Mouse (Mus musculus) midbrain, embryonic 12.5 days (tissue): ENCODE results near the gene Mllt10. TPM values are rescaled to one million over a fixed set of nuclear protein-coding genes. Genes with fewer than 3 reads are reported as not detected.

ENCODE experiments used
- ATAC-seq: fragments of 200-750 bp; cut with Nextera tagmentation; 2 replicates; pipeline ENCODE4 v1.8.0; 2017; ENCODE audit warnings: low read depth, moderate TSS enrichment, moderate library complexity; ENCODE audit not compliant: low FRiP score
- H3K27ac ChIP-seq: fragments of 300-500 bp; sonication (generic); replicated peaks from 2 replicates; pipeline ENCODE4 v1.5.1; 2016; ENCODE audit warnings: mild to moderate bottlenecking
- H3K27me3 ChIP-seq: fragments of 300-500 bp; sonication (generic); 2 replicates; pipeline ENCODE4 v1.6.1; 2016; ENCODE audit warnings: mild to moderate bottlenecking
- H3K36me3 ChIP-seq: fragments of 300-500 bp; sonication (generic); 2 replicates; pipeline ENCODE4 v1.6.1; 2016
- H3K4me1 ChIP-seq: fragments of 300-500 bp; sonication (generic); 2 replicates; pipeline ENCODE4 v1.6.1; 2016
- H3K4me2 ChIP-seq: fragments of 300-500 bp; sonication (generic); replicated peaks from 2 replicates; pipeline ENCODE4 v1.6.1; 2016; ENCODE audit warnings: mild to moderate bottlenecking, moderate library complexity
- H3K4me3 ChIP-seq: fragments of 300-500 bp; sonication (generic); 2 replicates; pipeline ENCODE4 v1.5.1; 2016; ENCODE audit warnings: mild to moderate bottlenecking
- H3K9ac ChIP-seq: fragments of 300-500 bp; sonication (generic); replicated peaks from 2 replicates; pipeline ENCODE4 v1.6.1; 2016; ENCODE audit warnings: mild to moderate bottlenecking, moderate library complexity
- H3K9me3 ChIP-seq: fragments of 300-500 bp; sonication (generic); 2 replicates; pipeline ENCODE4 v1.6.1; 2016; ENCODE audit warnings: mild to moderate bottlenecking
- WGBS: fragments of 180-500 bp; shearing (Covaris S2); methylation state at CpG from one replicate; pipeline ENCODE4 v1.1.7; 2016; 5-methylcytosine and 5-hydroxymethylcytosine counted together
- polyA plus RNA-seq: library from polyadenylated mRNA; unstranded; fragments of >200 nt; fragmentation: Nextera tagmentation; extraction: Ambion mirVana; gene quantifications from 2 replicates; pipeline ENCODE4 v1.2.1, GENCODE M21; 2016

Mllt10 gene
- polyA plus RNA-seq, 1 experiment from 2014 or later, result 64.9 TPM

GRCm38 (mm10) chr2:18139646-18140045 lies 84.6 kb downstream of the Mllt10 start:
- 98% methylated on average over 5 of the region's 5 CpGs for WGBS
- H3K27me3 ChIP-seq, result no peaks in the 10 kb centered on the region
- no peak for ATAC-seq
- no peak overlapping the region for H3K4me2 ChIP-seq
- no peak overlapping the region for H3K27ac ChIP-seq
- H3K9ac ChIP-seq, result no peak overlapping the region
- H3K36me3 ChIP-seq, result peaks cover 43% of the 10 kb centered on the region
- no peaks in the 10 kb centered on the region for H3K9me3 ChIP-seq
- H3K4me3 ChIP-seq, result no peak overlapping the region
- H3K4me1 ChIP-seq, result no peaks in the 10 kb centered on the region

- no peaks in the 10 kb centered on the region for H3K9me3 ChIP-seq
- no peak overlapping the region for H3K4me2 ChIP-seq
- no peak overlapping the region for H3K27ac ChIP-seq
- 97% methylated on average over 3 of the region's 3 CpGs for WGBS
- H3K9ac ChIP-seq, result no peak overlapping the region
- no peak for ATAC-seq
- peaks cover 29% of the 10 kb centered on the region for H3K36me3 ChIP-seq
- no peak overlapping the region for H3K4me3 ChIP-seq
- H3K27me3 ChIP-seq, result no peaks in the 10 kb centered on the region
- H3K4me1 ChIP-seq, result no peaks in the 10 kb centered on the region
Observed at GRCm38 (mm10) chr2:18156131-18156530, 101.1 kb downstream of the Mllt10 start.

- no peak overlapping the region for H3K27ac ChIP-seq
- H3K36me3 ChIP-seq, result peaks cover 27% of the 10 kb centered on the region
- no peaks in the 10 kb centered on the region for H3K27me3 ChIP-seq
- no peak for ATAC-seq
- H3K4me3 ChIP-seq, result no peak overlapping the region
- no peaks in the 10 kb centered on the region for H3K4me1 ChIP-seq
- H3K9ac ChIP-seq, result no peak overlapping the region
- no peak overlapping the region for H3K4me2 ChIP-seq
- WGBS, result 87% methylated on average over 3 of the region's 3 CpGs
- H3K9me3 ChIP-seq, result no peaks in the 10 kb centered on the region
Observed at GRCm38 (mm10) chr2:18159426-18159825, 104.4 kb downstream of the Mllt10 start.

- WGBS, result 91% methylated on average over 5 of the region's 5 CpGs
- H3K36me3 ChIP-seq, result peaks cover 20% of the 10 kb centered on the region
- no peak for ATAC-seq
Observed at GRCm38 (mm10) chr2:18160992-18161391, 106.0 kb downstream of the Mllt10 start.

GRCm38 (mm10) chr2:18165511-18165910 lies 110.5 kb downstream of the Mllt10 start:
- 84% methylated on average over 2 of the region's 2 CpGs for WGBS
- H3K36me3 ChIP-seq, result peaks cover 13% of the 10 kb centered on the region

More at GRCm38 (mm10) chr2:18160992-18161391, 106.0 kb downstream of the Mllt10 start:
- H3K4me3 ChIP-seq, result no peak overlapping the region
- no peak overlapping the region for H3K4me2 ChIP-seq
- H3K9ac ChIP-seq, result no peak overlapping the region
- no peaks in the 10 kb centered on the region for H3K27me3 ChIP-seq
- no peaks in the 10 kb centered on the region for H3K4me1 ChIP-seq
- no peak overlapping the region for H3K27ac ChIP-seq
- no peaks in the 10 kb centered on the region for H3K9me3 ChIP-seq

GRCm38 (mm10) chr2:18169174-18169948 lies 114.3 kb downstream of the Mllt10 start:
- no peak overlapping the region for H3K27ac ChIP-seq
- no peak overlapping the region for H3K9ac ChIP-seq
- 38% methylated on average over 1 of the region's 1 CpGs for WGBS
- H3K9me3 ChIP-seq, result no peaks in the 10 kb centered on the region
- ATAC-seq, result no peak
- no peaks in the 10 kb centered on the region; the same call in 1 of the 2 replicates for H3K36me3 ChIP-seq
- no peak overlapping the region for H3K4me2 ChIP-seq
- H3K4me3 ChIP-seq, result no peak overlapping the region
- H3K4me1 ChIP-seq, result no peaks in the 10 kb centered on the region
- H3K27me3 ChIP-seq, result no peaks in the 10 kb centered on the region

More at GRCm38 (mm10) chr2:18165511-18165910, 110.5 kb downstream of the Mllt10 start:
- Histone ChIP-seq H3K4me3 (no peak overlapping the region), H3K4me1 (no peaks in the 10 kb centered on the region), H3K27ac (no peak overlapping the region), H3K9ac (no peak overlapping the region), H3K4me2 (no peak overlapping the region), H3K27me3 (no peaks in the 10 kb centered on the region), H3K9me3 (no peaks in the 10 kb centered on the region)
- ATAC-seq, result no peak

GRCm38 (mm10) chr2:18175234-18175633 lies 120.2 kb downstream of the Mllt10 start:
- Histone ChIP-seq H3K27me3 (no peaks in the 10 kb centered on the region), H3K4me3 (no peak overlapping the region), H3K4me1 (no peaks in the 10 kb centered on the region), H3K9me3 (no peaks in the 10 kb centered on the region), H3K36me3 (peaks cover 28% of the 10 kb centered on the region), H3K9ac (no peak overlapping the region), H3K4me2 (no peak overlapping the region), H3K27ac (no peak overlapping the region)
- no peak for ATAC-seq
- 48% methylated on average over 1 of the region's 1 CpGs for WGBS

GRCm38 (mm10) chr2:18176235-18176634 lies 121.2 kb downstream of the Mllt10 start:
- WGBS, result 90% methylated on average over 3 of the region's 3 CpGs
- ATAC-seq, result no peak
- Histone ChIP-seq H3K36me3 (peaks cover 28% of the 10 kb centered on the region), H3K9me3 (no peaks in the 10 kb centered on the region), H3K27me3 (no peaks in the 10 kb centered on the region), H3K9ac (no peak overlapping the region), H3K4me2 (no peak overlapping the region), H3K27ac (no peak overlapping the region), H3K4me1 (no peaks in the 10 kb centered on the region), H3K4me3 (no peak overlapping the region)

GRCm38 (mm10) chr2:18180323-18180722 lies 125.3 kb downstream of the Mllt10 start:
- no peak overlapping the region for H3K4me3 ChIP-seq
- H3K27ac ChIP-seq, result no peak overlapping the region
- H3K27me3 ChIP-seq, result no peaks in the 10 kb centered on the region
- H3K9me3 ChIP-seq, result no peaks in the 10 kb centered on the region
- ATAC-seq, result no peak
- H3K9ac ChIP-seq, result no peak overlapping the region
- H3K4me1 ChIP-seq, result no peaks in the 10 kb centered on the region
- no peak overlapping the region for H3K4me2 ChIP-seq
- H3K36me3 ChIP-seq, result peaks cover 35% of the 10 kb centered on the region
- WGBS, result 95% methylated on average over 5 of the region's 5 CpGs

- no peak overlapping the region for H3K27ac ChIP-seq
- no peaks in the 10 kb centered on the region for H3K27me3 ChIP-seq
- no peaks in the 10 kb centered on the region for H3K4me1 ChIP-seq
- peaks cover 33% of the 10 kb centered on the region for H3K36me3 ChIP-seq
- H3K4me3 ChIP-seq, result no peak overlapping the region
- no peak overlapping the region for H3K4me2 ChIP-seq
- H3K9me3 ChIP-seq, result no peaks in the 10 kb centered on the region
- ATAC-seq, result no peak
- no peak overlapping the region for H3K9ac ChIP-seq
- 93% methylated on average over 3 of the region's 3 CpGs for WGBS
Observed at GRCm38 (mm10) chr2:18181631-18182030, 126.6 kb downstream of the Mllt10 start.

- no peaks in the 10 kb centered on the region for H3K27me3 ChIP-seq
- no peak overlapping the region for H3K27ac ChIP-seq
- no peak for ATAC-seq
- H3K9ac ChIP-seq, result no peak overlapping the region
- H3K9me3 ChIP-seq, result no peaks in the 10 kb centered on the region
- no peaks in the 10 kb centered on the region for H3K4me1 ChIP-seq
- H3K4me3 ChIP-seq, result no peak overlapping the region
- H3K4me2 ChIP-seq, result no peak overlapping the region
- H3K36me3 ChIP-seq, result peaks cover 36% of the 10 kb centered on the region
Observed at GRCm38 (mm10) chr2:18183079-18183478, 128.0 kb downstream of the Mllt10 start.

GRCm38 (mm10) chr2:18188367-18188766 lies 133.3 kb downstream of the Mllt10 start:
- Histone ChIP-seq H3K4me3 (no peak overlapping the region), H3K27ac (no peak overlapping the region), H3K27me3 (no peaks in the 10 kb centered on the region), H3K9ac (no peak overlapping the region), H3K4me2 (no peak overlapping the region), H3K36me3 (peaks cover 51% of the 10 kb centered on the region), H3K4me1 (no peaks in the 10 kb centered on the region), H3K9me3 (no peaks in the 10 kb centered on the region)
- WGBS, result 99% methylated on average over 2 of the region's 2 CpGs
- ATAC-seq, result no peak

- Histone ChIP-seq H3K4me3 (no peak overlapping the region), H3K4me1 (no peaks in the 10 kb centered on the region), H3K27me3 (no peaks in the 10 kb centered on the region), H3K27ac (no peak overlapping the region), H3K36me3 (peaks cover 35% of the 10 kb centered on the region), H3K9ac (no peak overlapping the region), H3K9me3 (no peaks in the 10 kb centered on the region), H3K4me2 (no peak overlapping the region)
- no peak for ATAC-seq
- 94% methylated on average over 4 of the region's 4 CpGs for WGBS
Observed at GRCm38 (mm10) chr2:18195285-18195684, 140.2 kb downstream of the Mllt10 start.
